Mouse (Mus musculus) thymus, adult 2 months (tissue): ENCODE data around the gene Gm20388.

Experiments used
- CTCF ChIP-seq: fragments of 200-500 bp; IDR thresholded peaks from 2 replicates; pipeline ENCODE4 v1.5.1; 2012; ENCODE audit warnings: mild to moderate bottlenecking, control low read depth, low read length, moderate library complexity, borderline replicate concordance; ENCODE audit not compliant: control insufficient read depth, poor library complexity, insufficient read depth; ENCODE audit errors: extremely low read depth
- POLR2A ChIP-seq: fragments of 200-500 bp; IDR thresholded peaks from 2 replicates; pipeline ENCODE4 v1.6.1; 2012; ENCODE audit warnings: mild to moderate bottlenecking, low read length, control low read depth, moderate library complexity; ENCODE audit not compliant: control insufficient read depth, poor library complexity, insufficient read depth; ENCODE audit errors: extremely low read depth

GRCm38 (mm10) chr8:120673298-120673697, 762.7 kb downstream of the Gm20388 start:
- TF ChIP-seq CTCF = no peak
- TF ChIP-seq POLR2A = no peak
